Mouse (Mus musculus): ENCODE results near the gene Fhit.

Gene Fhit

DNA sequence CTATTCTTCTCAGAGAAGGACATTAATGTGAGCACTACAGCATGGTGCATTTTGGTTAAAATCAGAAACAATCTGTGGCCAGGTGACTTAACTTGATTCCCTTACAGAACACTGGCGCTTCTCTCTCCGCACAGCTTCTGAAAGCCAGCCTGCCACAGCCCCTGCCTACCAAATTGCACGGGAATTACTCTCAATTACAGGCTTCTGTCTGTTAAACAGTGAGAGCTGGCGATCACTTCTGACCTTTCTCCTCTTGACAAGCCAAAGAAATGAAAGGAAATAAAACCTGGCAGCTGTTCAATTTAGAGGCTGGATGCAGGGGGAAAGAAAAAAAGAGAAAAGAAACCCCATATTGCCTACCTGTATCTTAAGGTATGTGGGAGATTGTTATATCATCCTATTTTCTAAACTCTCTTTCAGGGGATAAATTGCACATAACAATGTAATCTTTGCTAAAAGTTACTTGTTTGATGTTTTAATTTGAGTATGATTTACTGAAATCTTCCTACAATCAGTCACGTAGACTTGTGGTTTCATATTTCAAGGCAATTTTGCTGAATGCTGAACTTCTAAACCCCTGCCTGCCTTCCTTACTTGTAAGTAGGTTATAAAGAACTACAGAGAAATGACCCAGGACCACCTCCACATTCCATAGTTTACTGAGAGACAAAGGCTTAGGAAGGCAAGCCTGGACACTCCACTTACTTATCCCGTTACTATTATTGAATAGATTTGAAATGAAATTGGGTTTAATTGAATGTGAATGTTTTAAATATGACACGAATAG is 1115.3 kb downstream of the Fhit start:
- H3K36me3 ChIP-seq (ENCODE audit: control insufficient read depth, insufficient read depth, low read length, poor library complexity, severe bottlenecking), result no peaks in the 10 kb centered on the region
- no peaks in the 10 kb centered on the region for H3K27me3 ChIP-seq (ENCODE audit: control insufficient read depth, insufficient read depth, low read length, poor library complexity, severe bottlenecking)
- DNase-seq (ENCODE audit: low read depth, low spot score), result no peak

DNA sequence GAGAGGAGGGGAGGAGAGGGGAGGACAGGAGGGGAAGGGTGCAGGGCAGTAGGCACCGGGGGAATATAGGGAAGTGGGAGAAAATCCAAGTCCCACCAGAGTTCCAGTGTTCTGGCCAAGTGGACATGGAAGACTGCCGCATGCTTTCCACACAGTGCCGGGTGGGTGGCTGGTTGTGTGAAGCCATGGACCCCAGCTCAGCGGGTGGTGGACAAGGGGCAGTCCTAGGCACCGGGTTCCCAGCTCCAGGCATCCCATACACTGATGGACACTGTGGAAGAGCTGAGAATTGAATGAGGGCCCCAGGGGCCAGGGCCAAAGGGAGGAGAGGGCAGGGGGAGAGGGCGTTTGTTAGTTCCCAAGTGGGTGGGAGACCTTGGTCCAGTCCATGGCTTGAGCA is 1123.8 kb downstream of the Fhit start:
- DNase-seq (ENCODE audit: low read depth, low spot score), result no peak
- no peaks in the 10 kb centered on the region for H3K36me3 ChIP-seq (ENCODE audit: control insufficient read depth, insufficient read depth, low read length, poor library complexity, severe bottlenecking)

DNA sequence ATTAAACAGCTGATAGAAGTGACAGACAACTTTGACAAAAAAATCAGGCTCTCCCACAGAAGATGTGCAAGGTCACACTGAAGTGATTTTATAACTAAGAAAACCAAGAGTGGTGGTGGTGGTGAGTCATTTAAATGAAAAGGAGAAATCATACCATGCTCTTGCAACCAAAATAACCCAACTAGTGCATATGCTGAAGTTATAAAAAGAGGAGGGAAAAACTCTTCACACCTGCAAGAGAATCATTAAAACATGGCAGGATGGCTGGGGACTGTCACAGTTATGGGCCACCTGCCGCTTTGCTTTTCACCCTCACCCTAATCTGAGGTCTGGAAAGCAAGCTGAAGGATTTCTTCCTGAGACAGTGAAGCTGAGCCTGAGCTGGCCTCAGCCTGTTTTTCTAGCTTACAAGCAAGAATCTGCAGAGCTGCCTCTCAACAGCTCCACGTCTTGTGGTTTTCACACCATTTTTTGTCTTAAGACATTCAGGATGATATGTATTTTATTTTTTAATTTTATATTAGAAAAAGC is 1125.1 kb downstream of the Fhit start:
- Histone ChIP-seq H3K36me3 (ENCODE audit: control insufficient read depth, insufficient read depth, low read length, poor library complexity, severe bottlenecking) (no peaks in the 10 kb centered on the region), H3K27me3 (ENCODE audit: control insufficient read depth, insufficient read depth, low read length, poor library complexity, severe bottlenecking) (no peaks in the 10 kb centered on the region)
- DNase-seq (ENCODE audit: low read depth, low spot score), result no peak

More for the DNA sequence above, 1123.8 kb downstream of the Fhit start:
- no peaks in the 10 kb centered on the region for H3K27me3 ChIP-seq (ENCODE audit: control insufficient read depth, insufficient read depth, low read length, poor library complexity, severe bottlenecking)

DNA sequence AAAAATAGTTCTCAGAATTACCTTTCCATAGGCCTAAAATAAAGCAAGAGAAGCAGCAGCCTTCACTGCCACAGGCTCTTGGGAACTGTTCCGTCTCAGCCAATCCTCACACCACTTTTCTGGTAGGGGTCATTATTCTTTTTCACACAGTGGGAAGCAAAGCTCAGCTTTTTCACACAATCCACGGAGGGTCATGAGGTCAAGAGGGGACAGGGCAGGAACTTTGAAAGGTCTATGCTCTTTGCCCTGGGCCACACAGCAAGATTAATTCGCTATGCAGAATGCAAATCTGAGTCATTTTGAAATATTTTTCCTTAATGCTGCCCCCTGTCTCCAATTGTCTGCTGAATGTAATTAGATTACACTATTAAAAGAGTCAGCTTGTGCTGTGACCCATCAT is 1126.2 kb downstream of the Fhit start:
- H3K36me3 ChIP-seq (ENCODE audit: control insufficient read depth, insufficient read depth, low read length, poor library complexity, severe bottlenecking), result no peaks in the 10 kb centered on the region
- no peaks in the 10 kb centered on the region for H3K27me3 ChIP-seq (ENCODE audit: control insufficient read depth, insufficient read depth, low read length, poor library complexity, severe bottlenecking)
- DNase-seq (ENCODE audit: low read depth, low spot score), result no peak

DNA sequence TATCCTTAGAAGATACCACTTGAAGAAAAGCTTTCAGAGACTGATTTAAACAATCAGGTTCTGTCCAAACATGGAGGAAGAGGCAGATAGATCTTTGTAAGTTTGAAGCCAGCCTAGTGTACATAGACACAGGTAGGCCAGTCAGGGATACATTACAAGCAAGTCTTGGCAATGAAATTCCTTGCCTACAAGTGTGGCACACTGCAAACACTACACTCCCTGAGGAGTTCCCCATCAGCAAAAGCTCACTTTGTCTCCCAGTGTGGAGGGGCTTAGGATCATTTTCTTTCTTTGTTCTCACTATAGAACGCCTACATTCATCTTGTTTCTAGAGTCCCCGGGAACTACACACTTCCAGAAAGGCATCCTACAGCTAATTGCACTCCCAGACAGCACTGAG is 1126.6 kb downstream of the Fhit start:
- DNase-seq (ENCODE audit: low read depth, low spot score), result no peak
- Histone ChIP-seq H3K27me3 (ENCODE audit: control insufficient read depth, insufficient read depth, low read length, poor library complexity, severe bottlenecking) (no peaks in the 10 kb centered on the region), H3K36me3 (ENCODE audit: control insufficient read depth, insufficient read depth, low read length, poor library complexity, severe bottlenecking) (no peaks in the 10 kb centered on the region)

DNA sequence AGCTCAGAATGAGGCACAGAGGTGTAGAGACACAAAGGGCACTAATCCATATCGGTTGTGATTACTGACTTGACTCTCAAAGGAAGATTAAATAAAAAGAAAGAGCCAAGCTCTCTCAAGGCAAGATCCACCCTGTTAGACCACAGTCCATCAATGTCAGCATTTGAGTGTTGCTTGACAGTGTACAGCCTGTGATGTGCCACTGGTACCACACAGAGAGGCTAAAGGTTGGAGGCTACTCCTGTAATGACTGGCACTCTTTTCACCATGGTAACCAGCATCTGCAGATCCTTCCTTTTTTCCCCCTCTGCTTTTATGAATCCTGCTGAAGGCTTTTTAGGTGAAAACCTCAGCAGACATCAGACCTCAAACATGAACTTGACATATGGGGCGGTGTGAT is 1138.5 kb downstream of the Fhit start:
- no peak for DNase-seq (ENCODE audit: low read depth, low spot score)

DNA sequence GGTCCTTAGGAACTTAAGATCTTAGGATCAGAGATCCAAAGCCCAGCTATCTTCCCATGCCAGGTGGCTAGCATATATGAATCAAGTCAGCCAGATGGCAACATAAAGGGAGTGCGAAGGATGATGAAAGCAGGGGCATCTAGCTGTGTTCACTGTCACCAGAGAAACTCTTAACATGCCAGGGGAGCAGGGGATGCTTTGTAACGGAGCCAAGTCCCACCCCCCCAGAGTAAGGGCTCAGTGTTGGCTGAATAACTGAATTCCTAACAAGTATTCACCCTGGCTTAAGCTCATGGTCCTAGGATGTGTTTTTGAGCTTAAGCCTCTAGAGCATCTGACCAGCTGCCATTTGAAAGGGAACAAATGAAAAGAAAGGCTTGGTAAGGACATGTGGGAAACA is 1139.5 kb downstream of the Fhit start:
- Histone ChIP-seq H3K36me3 (ENCODE audit: control insufficient read depth, insufficient read depth, low read length, poor library complexity, severe bottlenecking) (no peaks in the 10 kb centered on the region), H3K27me3 (ENCODE audit: control insufficient read depth, insufficient read depth, low read length, poor library complexity, severe bottlenecking) (no peaks in the 10 kb centered on the region)
- DNase-seq (ENCODE audit: low read depth, low spot score), result no peak

More for the DNA sequence above, 1138.5 kb downstream of the Fhit start:
- H3K27me3 ChIP-seq (ENCODE audit: control insufficient read depth, insufficient read depth, low read length, poor library complexity, severe bottlenecking), result no peaks in the 10 kb centered on the region
- no peaks in the 10 kb centered on the region for H3K36me3 ChIP-seq (ENCODE audit: control insufficient read depth, insufficient read depth, low read length, poor library complexity, severe bottlenecking)

DNA sequence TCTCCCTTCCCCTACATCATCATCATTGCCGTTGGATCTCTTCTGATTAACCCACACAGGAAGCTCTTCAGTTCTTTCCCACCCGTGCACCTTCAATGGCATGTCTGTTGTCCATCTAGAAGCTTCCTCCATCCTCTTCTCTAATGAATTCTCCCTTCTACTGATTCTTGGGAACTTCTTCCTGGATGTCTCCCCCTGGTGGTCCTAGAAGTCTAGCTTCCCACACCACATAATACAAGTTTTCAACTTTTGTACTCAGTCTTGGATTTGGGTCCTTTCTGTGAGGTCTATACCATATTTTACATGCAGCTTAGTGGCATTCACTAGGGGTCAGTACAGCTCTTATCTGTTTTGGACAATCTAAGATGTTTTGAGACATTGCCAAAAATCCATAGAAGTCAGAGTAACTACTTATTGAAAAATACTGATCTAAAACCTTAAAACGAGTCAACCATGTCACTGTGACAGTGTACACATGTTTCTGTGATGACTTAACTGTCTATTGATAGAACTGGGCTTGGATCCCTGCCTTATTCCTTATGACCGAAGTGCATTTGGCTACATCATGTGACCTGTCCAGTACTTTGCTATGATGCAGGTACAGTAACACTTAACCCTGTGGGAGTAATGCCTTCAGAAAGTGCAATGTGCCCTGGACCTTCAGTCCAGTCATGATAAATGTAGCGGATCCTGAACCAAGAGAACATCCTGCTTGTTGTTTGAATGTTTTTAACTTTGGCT is 1141.3 kb downstream of the Fhit start:
- H3K36me3 ChIP-seq (ENCODE audit: control insufficient read depth, insufficient read depth, low read length, poor library complexity, severe bottlenecking), result no peaks in the 10 kb centered on the region
- no peak for DNase-seq (ENCODE audit: low read depth, low spot score)
- H3K27me3 ChIP-seq (ENCODE audit: control insufficient read depth, insufficient read depth, low read length, poor library complexity, severe bottlenecking), result no peaks in the 10 kb centered on the region

DNA sequence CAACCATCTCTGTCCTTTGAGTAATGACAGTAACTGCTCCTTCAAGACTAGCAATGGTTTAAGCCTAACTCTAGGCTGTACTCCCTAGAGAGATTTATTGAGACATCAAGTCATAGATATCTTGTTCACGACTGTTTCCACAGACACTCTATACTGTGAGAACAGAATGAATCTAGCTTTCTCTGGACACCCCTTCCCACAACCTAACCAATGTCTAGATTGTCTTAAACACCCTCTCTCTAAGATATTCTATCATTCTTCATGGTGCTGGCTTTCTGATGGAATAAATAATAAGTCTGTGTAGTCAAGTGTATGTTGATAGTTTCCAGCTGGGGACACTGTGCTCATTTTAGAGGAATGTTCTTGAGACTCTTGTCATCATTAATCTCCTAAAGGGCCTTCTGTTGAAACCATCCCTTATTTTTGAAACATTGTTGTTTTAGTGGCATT is 1148.0 kb downstream of the Fhit start:
- no peak for DNase-seq (ENCODE audit: low read depth, low spot score)
- Histone ChIP-seq H3K36me3 (ENCODE audit: control insufficient read depth, insufficient read depth, low read length, poor library complexity, severe bottlenecking) (no peaks in the 10 kb centered on the region), H3K27me3 (ENCODE audit: control insufficient read depth, insufficient read depth, low read length, poor library complexity, severe bottlenecking) (no peaks in the 10 kb centered on the region)

DNA sequence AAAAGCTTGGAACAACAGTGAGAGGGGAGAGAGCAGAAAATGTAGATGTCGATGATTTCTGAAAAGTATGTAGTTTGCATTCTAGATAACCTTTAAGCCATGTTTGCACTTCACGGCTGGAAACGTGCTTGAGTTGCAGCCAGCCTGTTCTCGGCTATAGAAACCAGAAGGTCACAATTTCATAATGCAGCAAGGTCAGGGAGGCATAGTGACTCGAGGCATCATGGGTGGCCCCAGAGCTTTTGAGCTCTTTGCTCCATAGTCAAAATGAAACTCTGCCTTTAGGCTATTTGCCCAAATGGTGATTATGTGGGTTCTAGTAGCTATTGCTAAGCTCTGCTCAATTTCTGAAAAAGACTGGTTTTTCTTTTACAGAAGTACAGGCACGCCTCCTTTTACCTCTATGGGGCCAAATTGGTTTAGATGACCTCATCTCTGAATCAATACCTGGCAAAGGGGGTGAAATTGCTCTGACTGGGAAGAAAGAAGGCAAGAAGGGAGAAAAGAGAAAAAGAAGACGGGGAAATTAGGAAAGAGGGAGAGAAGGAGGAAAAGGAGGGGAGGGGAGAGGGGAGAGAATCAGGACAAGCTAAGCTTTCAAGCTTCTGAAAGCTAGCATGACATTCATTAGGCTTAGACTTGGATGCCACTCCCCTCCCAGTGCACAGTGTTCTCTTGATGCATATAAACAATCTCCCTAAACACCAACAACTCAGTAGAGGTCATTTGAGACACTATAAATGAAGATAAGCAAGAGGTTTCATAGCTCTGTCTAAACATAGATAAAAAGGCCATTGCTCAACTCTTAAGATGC is 1148.6 kb downstream of the Fhit start:
- no peak for DNase-seq (ENCODE audit: low read depth, low spot score)
- Histone ChIP-seq H3K27me3 (ENCODE audit: control insufficient read depth, insufficient read depth, low read length, poor library complexity, severe bottlenecking) (no peaks in the 10 kb centered on the region), H3K36me3 (ENCODE audit: control insufficient read depth, insufficient read depth, low read length, poor library complexity, severe bottlenecking) (no peaks in the 10 kb centered on the region)

DNA sequence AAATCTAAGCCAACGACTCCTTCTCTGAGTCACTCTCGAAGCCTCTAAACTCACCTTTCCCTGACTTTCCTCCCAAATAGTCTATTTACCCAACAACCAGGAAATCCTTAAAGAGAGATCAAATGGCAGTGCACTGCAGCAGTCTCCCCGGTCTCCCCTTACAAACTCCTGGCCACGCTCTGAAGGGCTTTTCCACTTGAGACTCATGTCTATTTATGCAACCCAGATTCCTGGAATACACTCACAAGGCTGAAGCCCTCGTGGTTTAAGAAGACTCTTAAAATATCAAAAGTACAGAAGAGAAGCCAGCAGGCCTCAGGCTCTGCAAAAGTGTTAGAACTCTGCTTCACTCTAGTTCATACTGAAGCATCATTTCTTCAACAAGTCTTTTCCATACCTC is 1155.6 kb downstream of the Fhit start:
- H3K27me3 ChIP-seq (ENCODE audit: control insufficient read depth, insufficient read depth, low read length, poor library complexity, severe bottlenecking), result no peaks in the 10 kb centered on the region
- no peaks in the 10 kb centered on the region for H3K36me3 ChIP-seq (ENCODE audit: control insufficient read depth, insufficient read depth, low read length, poor library complexity, severe bottlenecking)
- no peak for DNase-seq (ENCODE audit: low read depth, low spot score)

DNA sequence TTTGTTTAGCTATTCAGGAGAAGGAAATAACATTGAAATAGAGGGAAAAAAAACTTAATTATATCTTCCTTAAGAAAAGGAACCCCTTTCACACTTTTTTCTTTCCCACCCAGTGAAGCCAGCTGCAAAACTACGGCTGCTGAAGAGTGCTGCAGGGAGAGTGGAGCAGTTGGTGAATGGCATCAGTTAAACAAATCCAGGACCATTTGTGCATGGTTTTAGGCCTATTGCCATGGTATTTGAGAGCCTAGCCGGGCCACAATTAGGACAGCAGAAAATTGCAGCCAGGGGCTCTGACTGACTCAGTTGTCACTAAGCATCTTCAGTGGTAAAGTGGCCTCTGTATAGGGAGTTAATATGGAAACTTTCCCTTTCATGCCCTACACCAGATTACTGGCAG is 1158.0 kb downstream of the Fhit start:
- no peaks in the 10 kb centered on the region for H3K27me3 ChIP-seq (ENCODE audit: control insufficient read depth, insufficient read depth, low read length, poor library complexity, severe bottlenecking)
- no peak for DNase-seq (ENCODE audit: low read depth, low spot score)

DNA sequence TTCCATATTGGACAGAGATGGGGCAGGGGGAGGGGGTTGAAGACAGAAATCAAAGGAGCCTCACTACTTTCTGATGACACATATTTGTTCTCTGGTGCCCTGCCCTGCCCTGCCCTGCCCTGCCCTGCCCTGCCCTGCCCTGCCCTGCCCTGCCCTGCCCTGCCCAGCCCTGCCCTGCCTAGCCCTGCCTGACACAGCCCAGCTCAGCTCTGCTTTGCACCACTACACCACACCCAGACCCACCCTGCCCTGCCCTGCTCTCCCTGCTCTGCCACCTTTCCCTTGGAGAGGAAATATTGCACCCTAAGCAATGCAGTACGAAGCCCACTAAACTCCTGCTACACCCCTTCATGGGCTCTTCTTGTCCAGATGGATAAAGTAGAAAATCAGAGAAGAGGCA is 1171.2 kb downstream of the Fhit start:
- no peak for DNase-seq (ENCODE audit: low read depth, low spot score)
- Histone ChIP-seq H3K27me3 (ENCODE audit: control insufficient read depth, insufficient read depth, low read length, poor library complexity, severe bottlenecking) (no peaks in the 10 kb centered on the region), H3K36me3 (ENCODE audit: control insufficient read depth, insufficient read depth, low read length, poor library complexity, severe bottlenecking) (no peaks in the 10 kb centered on the region)

More for the DNA sequence above, 1158.0 kb downstream of the Fhit start:
- H3K36me3 ChIP-seq (ENCODE audit: control insufficient read depth, insufficient read depth, low read length, poor library complexity, severe bottlenecking), result no peaks in the 10 kb centered on the region

DNA sequence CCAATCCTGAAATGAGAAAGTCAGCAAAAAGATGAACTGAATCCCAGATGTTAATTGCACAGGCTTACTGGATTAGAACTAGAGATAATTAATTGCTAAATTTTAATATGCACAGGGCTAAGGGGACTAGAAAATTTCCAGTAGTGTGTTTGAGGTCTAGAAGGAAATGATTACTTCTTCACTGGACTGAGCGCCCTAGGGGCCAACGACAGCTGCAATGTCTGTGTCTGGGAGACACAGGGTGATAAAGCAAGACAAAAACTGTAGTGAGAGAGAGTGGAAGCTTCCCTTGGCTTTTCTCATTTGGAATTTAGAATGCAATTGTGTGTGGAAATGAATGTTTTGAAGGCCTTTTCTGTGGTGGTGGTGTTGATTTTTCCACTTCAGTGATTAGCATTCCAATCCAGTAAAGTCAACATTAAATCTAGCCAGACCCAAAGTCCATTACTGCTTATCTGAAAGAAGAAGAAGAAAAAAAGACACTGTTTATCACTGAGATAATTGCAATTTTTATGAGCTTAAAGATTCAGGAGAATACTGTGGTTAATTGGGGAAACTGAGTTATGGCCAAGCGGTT is 1184.8 kb downstream of the Fhit start:
- Histone ChIP-seq H3K36me3 (ENCODE audit: control insufficient read depth, insufficient read depth, low read length, poor library complexity, severe bottlenecking) (no peaks in the 10 kb centered on the region), H3K27me3 (ENCODE audit: control insufficient read depth, insufficient read depth, low read length, poor library complexity, severe bottlenecking) (no peaks in the 10 kb centered on the region)
- DNase-seq (ENCODE audit: low read depth, low spot score), result no peak

Measured in splenic B cell, adult 2 months (primary cell).